Mouse (Mus musculus): ENCODE measurements around the gene Rab24. TPM values are rescaled to one million over a fixed set of nuclear protein-coding genes. Genes with fewer than 3 reads are reported as not detected.

Rab24 gene
- polyA plus RNA-seq, 1 experiment from 2014 or later, result 79.2 TPM

GRCm38 (mm10) chr13:55330567-55331400, 9.0 kb upstream of the Rab24 start:
- H3K9me3 ChIP-seq (replicated peaks; ENCODE audit: control insufficient read depth, low read length), result no peaks in the 10 kb centered on the region
- H3K4me2 ChIP-seq (ENCODE audit: low read depth, low read length), result peak overlapping the region; percentile 55
- peaks cover 31% of the 10 kb centered on the region for H3K4me1 ChIP-seq (ENCODE audit: control insufficient read depth, insufficient read depth, low read length)
- H3K36me3 ChIP-seq (ENCODE audit: control insufficient read depth, insufficient read depth, low read length), result peaks cover 5% of the 10 kb centered on the region; the same call in 1 of the 2 replicates
- peak overlapping the region; percentile 86 for H3K27ac ChIP-seq (ENCODE audit: low read length)
- H3K9ac ChIP-seq (ENCODE audit: low read length), result peak overlapping the region; percentile 78
- WGBS, result 41% methylated on average over 14 of the region's 14 CpGs
- no peaks in the 10 kb centered on the region for H3K27me3 ChIP-seq (ENCODE audit: control insufficient read depth, insufficient read depth, low read length)
- ATAC-seq (ENCODE audit: insufficient read depth, low FRiP score), result no peak
- peak overlapping the region; percentile 75 for H3K4me3 ChIP-seq (replicated peaks; ENCODE audit: low read length)

- Histone ChIP-seq H3K36me3 (ENCODE audit: control insufficient read depth, insufficient read depth, low read length) (peaks cover 9% of the 10 kb centered on the region; the same call in 1 of the 2 replicates), H3K4me1 (ENCODE audit: control insufficient read depth, insufficient read depth, low read length) (peaks cover 31% of the 10 kb centered on the region), H3K27me3 (ENCODE audit: control insufficient read depth, insufficient read depth, low read length) (no peaks in the 10 kb centered on the region), H3K9me3 (replicated peaks; ENCODE audit: control insufficient read depth, low read length) (no peaks in the 10 kb centered on the region), H3K9ac (ENCODE audit: low read length) (peak within 1 kb of the TSS; percentile 78), H3K4me3 (replicated peaks; ENCODE audit: low read length) (peak within 1 kb of the TSS; percentile 75), H3K4me2 (ENCODE audit: low read depth, low read length) (peak within 1 kb of the TSS; percentile 55), H3K27ac (ENCODE audit: low read length) (peak within 1 kb of the TSS; percentile 86)
- under 1% methylated on average over 82 of the region's 82 CpGs for WGBS
- ATAC-seq (ENCODE audit: insufficient read depth, low FRiP score), result peak; percentile 90
Measured at GRCm38 (mm10) chr13:55329683-55330566, 8.2 kb upstream of the Rab24 start, which contains the start of gene Mxd3. Gene Mxd3, minus strand, starts transcription at chr13:55329823.

DNA sequence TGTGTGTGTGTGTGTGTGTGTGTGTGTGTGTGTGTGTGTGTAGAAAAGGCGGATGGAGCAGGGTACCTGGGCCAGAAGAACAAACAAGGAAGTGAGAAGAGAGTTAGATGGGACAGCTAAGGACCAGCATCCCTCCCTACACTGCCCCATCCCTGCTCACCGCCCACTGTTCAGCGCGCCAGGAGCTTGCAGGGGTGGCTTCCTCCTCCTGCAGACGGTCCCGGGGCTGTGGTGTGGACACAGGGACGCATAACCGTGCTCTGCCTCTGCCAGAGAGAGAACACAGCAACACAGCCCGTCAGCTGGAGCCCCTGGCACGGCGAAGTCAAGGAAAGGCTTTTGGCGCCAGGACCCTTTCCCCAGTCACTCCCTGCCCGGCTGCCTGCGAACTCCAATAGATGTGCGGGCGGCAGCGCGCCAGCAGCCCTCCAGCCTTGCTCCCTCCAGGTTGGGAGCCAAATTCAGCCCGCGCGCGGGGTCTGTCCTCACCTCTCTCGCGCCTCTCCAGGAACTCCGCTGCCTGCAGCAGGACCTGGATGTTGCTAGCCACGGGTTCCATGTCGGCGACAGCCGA, 7.5 kb upstream of the Rab24 start:
- H3K4me2 ChIP-seq (ENCODE audit: low read depth, low read length), result peak overlapping the region; percentile 55
- peak overlapping the region; percentile 75 for H3K4me3 ChIP-seq (replicated peaks; ENCODE audit: low read length)
- ATAC-seq (ENCODE audit: insufficient read depth, low FRiP score), result peak; percentile 16; the same call in 1 of the 2 replicates
- no peaks in the 10 kb centered on the region for H3K9me3 ChIP-seq (replicated peaks; ENCODE audit: control insufficient read depth, low read length)
- H3K36me3 ChIP-seq (ENCODE audit: control insufficient read depth, insufficient read depth, low read length), result peaks cover 9% of the 10 kb centered on the region; the same call in 1 of the 2 replicates
- WGBS, result under 1% methylated on average over 27 of the region's 29 CpGs
- H3K4me1 ChIP-seq (ENCODE audit: control insufficient read depth, insufficient read depth, low read length), result peaks cover 31% of the 10 kb centered on the region
- H3K27me3 ChIP-seq (ENCODE audit: control insufficient read depth, insufficient read depth, low read length), result no peaks in the 10 kb centered on the region
- H3K9ac ChIP-seq (ENCODE audit: low read length), result peak overlapping the region; percentile 78
- peak overlapping the region; percentile 5 for H3K27ac ChIP-seq (ENCODE audit: low read length)

GRCm38 (mm10) chr13:55328641-55329040, 6.9 kb upstream of the Rab24 start:
- peak overlapping the region; percentile 75 for H3K4me3 ChIP-seq (replicated peaks; ENCODE audit: low read length)
- H3K9me3 ChIP-seq (replicated peaks; ENCODE audit: control insufficient read depth, low read length), result no peaks in the 10 kb centered on the region
- H3K4me2 ChIP-seq (ENCODE audit: low read depth, low read length), result peak overlapping the region; percentile 55
- no peak for ATAC-seq (ENCODE audit: insufficient read depth, low FRiP score)
- H3K27me3 ChIP-seq (ENCODE audit: control insufficient read depth, insufficient read depth, low read length), result no peaks in the 10 kb centered on the region
- peak overlapping the region; percentile 78 for H3K9ac ChIP-seq (ENCODE audit: low read length)
- H3K27ac ChIP-seq (ENCODE audit: low read length), result no peak overlapping the region
- peaks cover 9% of the 10 kb centered on the region; the same call in 1 of the 2 replicates for H3K36me3 ChIP-seq (ENCODE audit: control insufficient read depth, insufficient read depth, low read length)
- whole genome bisulfite sequencing, result 78% methylated on average over 4 of the region's 4 CpGs
- peaks cover 36% of the 10 kb centered on the region for H3K4me1 ChIP-seq (ENCODE audit: control insufficient read depth, insufficient read depth, low read length)

- H3K9ac ChIP-seq (ENCODE audit: low read length), result peak overlapping the region; percentile 78
- peaks cover 9% of the 10 kb centered on the region; the same call in 1 of the 2 replicates for H3K36me3 ChIP-seq (ENCODE audit: control insufficient read depth, insufficient read depth, low read length)
- peaks cover 41% of the 10 kb centered on the region for H3K4me1 ChIP-seq (ENCODE audit: control insufficient read depth, insufficient read depth, low read length)
- no peaks in the 10 kb centered on the region for H3K9me3 ChIP-seq (replicated peaks; ENCODE audit: control insufficient read depth, low read length)
- H3K4me2 ChIP-seq (ENCODE audit: low read depth, low read length), result peak overlapping the region; percentile 55
- H3K27ac ChIP-seq (ENCODE audit: low read length), result no peak overlapping the region
- no peak for ATAC-seq (ENCODE audit: insufficient read depth, low FRiP score)
- WGBS, result 88% methylated on average over 6 of the region's 6 CpGs
- H3K4me3 ChIP-seq (replicated peaks; ENCODE audit: low read length), result peak overlapping the region; percentile 75
- H3K27me3 ChIP-seq (ENCODE audit: control insufficient read depth, insufficient read depth, low read length), result no peaks in the 10 kb centered on the region
Measured at GRCm38 (mm10) chr13:55328171-55328570, 6.4 kb upstream of the Rab24 start.

GRCm38 (mm10) chr13:55327633-55328032, 5.9 kb upstream of the Rab24 start:
- H3K9me3 ChIP-seq (replicated peaks; ENCODE audit: control insufficient read depth, low read length), result no peaks in the 10 kb centered on the region
- peak; percentile 22 for ATAC-seq (ENCODE audit: insufficient read depth, low FRiP score)
- H3K27ac ChIP-seq (ENCODE audit: low read length), result no peak overlapping the region

DNA sequence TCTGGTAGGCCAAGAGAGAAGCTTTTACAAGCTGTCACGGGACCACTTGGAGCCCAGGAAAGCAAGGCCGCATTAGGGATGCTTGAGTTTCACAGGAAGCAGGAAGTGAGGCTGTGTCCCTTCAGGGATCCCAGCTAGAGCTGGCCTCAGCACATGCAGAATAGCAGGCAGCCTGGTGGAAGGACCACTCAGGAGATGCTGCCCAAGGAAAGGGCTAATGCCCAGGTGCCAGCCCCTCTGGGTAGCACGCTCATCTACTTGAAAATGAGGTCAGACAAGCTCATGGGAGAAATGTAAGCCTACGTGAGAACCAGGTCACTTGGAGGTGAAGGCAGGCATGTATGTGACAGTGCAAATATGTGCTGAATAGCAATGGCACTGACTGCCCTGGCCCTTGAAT, 5.4 kb upstream of the Rab24 start:
- H3K36me3 ChIP-seq (ENCODE audit: control insufficient read depth, insufficient read depth, low read length), result peaks cover 9% of the 10 kb centered on the region; the same call in 1 of the 2 replicates
- no peak for ATAC-seq (ENCODE audit: insufficient read depth, low FRiP score)
- no peak overlapping the region; the same call in 1 of the 2 replicates for H3K4me2 ChIP-seq (ENCODE audit: low read depth, low read length)
- H3K27ac ChIP-seq (ENCODE audit: low read length), result no peak overlapping the region
- 37% methylated on average over 4 of the region's 4 CpGs for WGBS
- no peaks in the 10 kb centered on the region for H3K27me3 ChIP-seq (ENCODE audit: control insufficient read depth, insufficient read depth, low read length)
- peaks cover 46% of the 10 kb centered on the region for H3K4me1 ChIP-seq (ENCODE audit: control insufficient read depth, insufficient read depth, low read length)
- no peak overlapping the region for H3K4me3 ChIP-seq (replicated peaks; ENCODE audit: low read length)
- H3K9ac ChIP-seq (ENCODE audit: low read length), result 0 out of 2 replicates have a peak overlapping the region, but pooled peaks have one; percentile 35
- no peaks in the 10 kb centered on the region for H3K9me3 ChIP-seq (replicated peaks; ENCODE audit: control insufficient read depth, low read length)

More at GRCm38 (mm10) chr13:55327633-55328032, 5.9 kb upstream of the Rab24 start:
- Histone ChIP-seq H3K4me3 (replicated peaks; ENCODE audit: low read length) (peak overlapping the region; percentile 75), H3K9ac (ENCODE audit: low read length) (peak overlapping the region; percentile 78; the same call in 1 of the 2 replicates), H3K36me3 (ENCODE audit: control insufficient read depth, insufficient read depth, low read length) (peaks cover 9% of the 10 kb centered on the region; the same call in 1 of the 2 replicates), H3K4me2 (ENCODE audit: low read depth, low read length) (peak overlapping the region; percentile 55), H3K27me3 (ENCODE audit: control insufficient read depth, insufficient read depth, low read length) (no peaks in the 10 kb centered on the region), H3K4me1 (ENCODE audit: control insufficient read depth, insufficient read depth, low read length) (peaks cover 46% of the 10 kb centered on the region)
- 42% methylated on average over 8 of the region's 8 CpGs for WGBS

- no peak overlapping the region for H3K4me2 ChIP-seq (ENCODE audit: low read depth, low read length)
- H3K27ac ChIP-seq (ENCODE audit: low read length), result no peak overlapping the region
- peaks cover 9% of the 10 kb centered on the region; the same call in 1 of the 2 replicates for H3K36me3 ChIP-seq (ENCODE audit: control insufficient read depth, insufficient read depth, low read length)
- H3K4me1 ChIP-seq (ENCODE audit: control insufficient read depth, insufficient read depth, low read length), result peaks cover 52% of the 10 kb centered on the region
- H3K9me3 ChIP-seq (replicated peaks; ENCODE audit: control insufficient read depth, low read length), result no peaks in the 10 kb centered on the region
- no peak overlapping the region for H3K4me3 ChIP-seq (replicated peaks; ENCODE audit: low read length)
- WGBS, result 61% methylated on average over 11 of the region's 11 CpGs
- H3K27me3 ChIP-seq (ENCODE audit: control insufficient read depth, insufficient read depth, low read length), result no peaks in the 10 kb centered on the region
- peak overlapping the region; percentile 18; the same call in 1 of the 2 replicates for H3K9ac ChIP-seq (ENCODE audit: low read length)
- no peak for ATAC-seq (ENCODE audit: insufficient read depth, low FRiP score)
Measured at GRCm38 (mm10) chr13:55325596-55325995, 3.9 kb upstream of the Rab24 start.

All from stomach, embryonic 16.5 days (tissue).